Mouse (Mus musculus): ENCODE data around the gene Clock. TPM values are rescaled to one million over a fixed set of nuclear protein-coding genes. Genes with fewer than 3 reads are reported as not detected.

The Clock gene
- 3.6 and 4.1 TPM in 2 replicates for polyA plus RNA-seq (2016; fragmentation: Nextera tagmentation; extraction: Ambion mirVana)

- Histone ChIP-seq H3K27me3 (replicated peaks) (peaks cover 24% of the 10 kb centered on the region), H3K4me1 (peaks cover 23% of the 10 kb centered on the region), H3K36me3 (no peaks in the 10 kb centered on the region), H3K4me3 (peak within 1 kb of the TSS; percentile 80), H3K9ac (peak within 1 kb of the TSS; percentile 89), H3K4me2 (peak within 1 kb of the TSS; percentile 97), H3K9me3 (replicated peaks) (no peaks in the 10 kb centered on the region), H3K27ac (peak within 1 kb of the TSS; percentile 83)
- peak; percentile 79 for ATAC-seq
- under 1% methylated on average over 93 of the region's 104 CpGs for WGBS (ENCODE audit: insufficient replicate concordance)
Measured at GRCm38 (mm10) chr5:76304452-76305341, at the start of gene Clock. Gene Clock, minus strand, starts transcription at chr5:76304792.

DNA sequence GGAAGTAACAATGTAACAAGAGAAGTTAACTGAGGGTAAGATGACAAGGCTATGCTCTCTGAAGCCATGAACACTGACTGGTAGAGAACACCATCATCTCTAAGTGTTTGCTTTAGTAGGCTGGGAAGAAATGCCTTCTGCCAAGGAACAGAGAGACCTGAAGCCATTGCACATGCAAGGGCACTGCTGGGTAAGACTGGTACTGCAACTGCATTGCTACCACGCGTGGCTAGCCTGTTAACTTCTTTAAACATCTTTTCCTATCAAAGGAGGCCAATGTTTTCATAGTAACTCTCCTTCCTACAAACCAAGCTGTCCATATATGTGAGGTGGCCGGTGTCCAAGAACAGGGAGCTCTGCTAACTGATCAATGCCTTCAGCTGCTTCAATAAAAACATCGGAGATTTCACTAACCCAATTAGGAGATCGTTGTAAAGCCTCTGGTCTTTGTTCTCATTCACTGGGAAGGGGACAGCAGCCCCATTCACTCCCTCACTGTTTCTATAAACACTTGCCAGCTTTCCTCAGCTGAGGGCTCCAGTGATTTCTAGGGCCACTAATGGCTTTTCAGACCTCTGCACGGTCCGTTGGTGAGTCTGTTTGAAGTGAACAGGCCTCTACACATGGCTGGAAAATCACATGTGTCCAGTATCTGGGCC is 47.5 kb upstream of the Clock start:
- Histone ChIP-seq H3K27me3 (replicated peaks) (no peaks in the 10 kb centered on the region), H3K4me3 (no peak overlapping the region), H3K4me2 (no peak overlapping the region), H3K27ac (no peak overlapping the region), H3K9me3 (replicated peaks) (no peaks in the 10 kb centered on the region), H3K36me3 (no peaks in the 10 kb centered on the region), H3K4me1 (no peaks in the 10 kb centered on the region), H3K9ac (no peak overlapping the region)
- 60% methylated on average over 7 of the region's 7 CpGs for WGBS (ENCODE audit: insufficient replicate concordance)
- no peak for ATAC-seq

DNA sequence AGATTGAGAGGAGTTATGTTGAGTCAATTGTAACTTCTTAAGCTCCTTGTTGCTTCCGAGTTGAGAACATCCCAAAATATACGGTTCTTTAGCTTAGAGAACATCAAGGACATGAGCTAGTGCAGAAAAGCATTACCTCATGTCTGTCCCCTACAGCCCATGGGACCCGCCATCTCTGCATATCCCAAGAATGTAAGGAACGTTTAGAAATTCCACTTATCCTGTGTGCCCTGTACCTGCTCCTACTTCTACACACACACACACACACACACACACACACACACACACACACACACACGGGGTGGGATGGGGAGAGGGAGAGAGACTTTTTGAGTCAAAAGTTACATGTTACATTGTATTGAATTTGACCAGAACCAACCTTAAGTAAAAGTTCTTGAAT is 46.9 kb upstream of the Clock start:
- no peak for ATAC-seq
- Histone ChIP-seq H3K36me3 (no peaks in the 10 kb centered on the region), H3K9me3 (replicated peaks) (no peaks in the 10 kb centered on the region), H3K4me1 (no peaks in the 10 kb centered on the region), H3K9ac (no peak overlapping the region), H3K27me3 (replicated peaks) (no peaks in the 10 kb centered on the region), H3K4me2 (no peak overlapping the region), H3K4me3 (no peak overlapping the region), H3K27ac (no peak overlapping the region)
- 66% methylated on average over 5 of the region's 5 CpGs for WGBS (ENCODE audit: insufficient replicate concordance)

DNA sequence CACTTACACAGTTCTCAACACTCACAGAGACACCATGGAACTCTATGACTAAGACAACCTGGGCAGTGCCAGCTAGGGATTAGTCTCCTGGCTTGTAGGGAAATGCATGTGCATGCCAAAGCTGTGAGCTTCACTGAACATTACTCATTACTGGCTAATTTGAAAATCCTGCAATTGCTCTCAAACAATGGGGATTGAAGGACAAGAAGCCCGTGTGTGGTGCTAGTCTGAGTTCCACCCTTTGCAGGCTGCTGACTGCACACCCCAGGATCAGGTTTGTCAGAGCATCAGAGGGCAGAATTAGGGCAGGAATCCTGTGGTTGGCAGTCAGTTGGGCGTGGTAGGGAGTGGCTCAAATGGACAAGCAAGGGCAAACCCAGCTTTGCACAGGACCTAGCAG is 41.5 kb upstream of the Clock start:
- no peaks in the 10 kb centered on the region for H3K4me1 ChIP-seq
- no peak overlapping the region for H3K4me2 ChIP-seq
- no peak overlapping the region for H3K9ac ChIP-seq
- WGBS (ENCODE audit: insufficient replicate concordance): 55% methylated on average over 2 of the region's 2 CpGs
- no peaks in the 10 kb centered on the region for H3K36me3 ChIP-seq
- H3K9me3 ChIP-seq (replicated peaks): no peaks in the 10 kb centered on the region
- H3K27ac ChIP-seq: no peak overlapping the region
- no peak overlapping the region for H3K4me3 ChIP-seq
- no peak for ATAC-seq
- H3K27me3 ChIP-seq (replicated peaks): no peaks in the 10 kb centered on the region

DNA sequence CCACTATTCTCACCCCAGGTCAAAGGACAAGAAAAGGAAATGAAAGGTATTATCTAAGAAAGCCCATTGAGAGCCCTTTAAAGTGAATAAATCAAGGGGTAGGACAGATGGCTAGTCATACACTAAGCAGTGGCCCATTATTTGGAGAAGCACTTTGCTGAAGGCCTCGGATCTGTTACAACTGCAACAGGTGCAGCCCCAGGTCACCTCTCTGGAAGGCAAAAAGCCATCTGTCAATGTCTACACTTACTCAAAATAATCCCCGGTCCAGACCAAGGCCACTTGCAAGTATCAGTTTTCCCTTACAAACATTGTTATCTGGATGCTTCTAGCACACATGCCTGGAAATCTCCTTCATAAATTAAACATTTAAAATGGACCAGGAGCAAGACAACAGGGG is 36.3 kb upstream of the Clock start:
- Histone ChIP-seq H3K27ac (no peak overlapping the region), H3K4me3 (no peak overlapping the region), H3K27me3 (replicated peaks) (no peaks in the 10 kb centered on the region), H3K9me3 (replicated peaks) (no peaks in the 10 kb centered on the region), H3K4me1 (no peaks in the 10 kb centered on the region), H3K9ac (no peak overlapping the region), H3K36me3 (no peaks in the 10 kb centered on the region), H3K4me2 (no peak overlapping the region)
- WGBS (ENCODE audit: insufficient replicate concordance): 62% methylated on average over 2 of the region's 2 CpGs
- no peak for ATAC-seq

DNA sequence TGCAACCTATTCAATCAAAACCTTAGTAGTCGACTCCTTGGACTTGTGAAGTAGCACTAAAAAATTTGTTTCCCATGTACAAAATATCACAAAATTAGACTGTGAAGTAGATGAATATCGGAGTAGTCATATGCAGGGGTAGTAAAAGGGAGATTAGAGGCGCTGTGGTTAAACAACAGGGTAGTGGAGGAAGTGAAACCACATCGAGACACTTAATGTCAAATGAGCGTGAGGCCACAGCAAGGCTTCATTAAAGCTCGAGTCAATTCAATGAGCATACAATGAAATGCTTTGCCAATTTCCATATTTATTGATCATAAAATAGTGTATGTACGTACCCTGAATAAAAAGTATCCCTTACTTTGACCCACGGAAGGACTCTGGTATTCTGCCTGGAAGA is 32.5 kb upstream of the Clock start:
- H3K36me3 ChIP-seq: no peaks in the 10 kb centered on the region
- H3K4me2 ChIP-seq: no peak overlapping the region
- H3K9me3 ChIP-seq (replicated peaks): no peaks in the 10 kb centered on the region
- no peak overlapping the region for H3K27ac ChIP-seq
- no peak for ATAC-seq
- no peak overlapping the region for H3K4me3 ChIP-seq
- no peaks in the 10 kb centered on the region for H3K27me3 ChIP-seq (replicated peaks)
- 39% methylated on average over 8 of the region's 8 CpGs for WGBS (ENCODE audit: insufficient replicate concordance)
- no peak overlapping the region for H3K9ac ChIP-seq
- H3K4me1 ChIP-seq: no peaks in the 10 kb centered on the region

GRCm38 (mm10) chr5:76333833-76334232 is 29.2 kb upstream of the Clock start:
- Histone ChIP-seq H3K36me3 (no peaks in the 10 kb centered on the region), H3K27ac (no peak overlapping the region), H3K9ac (no peak overlapping the region), H3K4me3 (no peak overlapping the region), H3K4me2 (no peak overlapping the region), H3K27me3 (replicated peaks) (no peaks in the 10 kb centered on the region), H3K9me3 (replicated peaks) (no peaks in the 10 kb centered on the region), H3K4me1 (no peaks in the 10 kb centered on the region)
- WGBS (ENCODE audit: insufficient replicate concordance): 77% methylated on average over 4 of the region's 4 CpGs
- ATAC-seq: no peak

GRCm38 (mm10) chr5:76330953-76331352 is 26.4 kb upstream of the Clock start, which contains the start of gene Pdcl2:
Gene Pdcl2, minus strand, starts transcription at chr5:76331156.
- Histone ChIP-seq H3K36me3 (no peaks in the 10 kb centered on the region), H3K27ac (no peak within 1 kb of the TSS), H3K4me3 (no peak within 1 kb of the TSS), H3K4me1 (no peaks in the 10 kb centered on the region), H3K9ac (no peak within 1 kb of the TSS), H3K27me3 (replicated peaks) (no peaks in the 10 kb centered on the region), H3K9me3 (replicated peaks) (no peaks in the 10 kb centered on the region), H3K4me2 (no peak within 1 kb of the TSS)
- 80% methylated on average over 7 of the region's 7 CpGs for WGBS (ENCODE audit: insufficient replicate concordance)
- no peak for ATAC-seq

DNA sequence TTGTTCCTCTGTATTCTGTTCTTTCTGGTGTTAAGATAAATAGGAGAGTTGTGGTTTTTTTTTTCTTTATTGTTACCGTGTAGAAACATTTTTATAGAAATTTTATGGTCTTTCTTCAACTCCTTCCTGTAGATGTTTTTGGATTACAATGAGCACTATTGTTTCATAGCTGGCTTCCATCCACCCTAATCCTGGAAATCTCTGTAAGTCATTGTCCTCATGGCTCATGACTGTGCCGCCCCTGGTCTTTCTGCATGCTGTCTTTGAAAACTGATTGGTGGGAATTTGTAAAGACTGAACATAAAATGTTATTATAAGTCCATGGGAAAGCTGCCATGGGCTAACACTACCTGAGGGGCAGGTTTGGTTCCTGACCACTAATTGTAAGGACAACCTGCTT is 22.7 kb upstream of the Clock start:
- Histone ChIP-seq H3K9me3 (replicated peaks) (no peaks in the 10 kb centered on the region), H3K27ac (no peak overlapping the region), H3K36me3 (no peaks in the 10 kb centered on the region), H3K27me3 (replicated peaks) (no peaks in the 10 kb centered on the region), H3K4me3 (no peak overlapping the region), H3K9ac (no peak overlapping the region), H3K4me2 (no peak overlapping the region), H3K4me1 (no peaks in the 10 kb centered on the region)
- no peak for ATAC-seq
- WGBS (ENCODE audit: insufficient replicate concordance): 77% methylated on average over 2 of the region's 2 CpGs

DNA sequence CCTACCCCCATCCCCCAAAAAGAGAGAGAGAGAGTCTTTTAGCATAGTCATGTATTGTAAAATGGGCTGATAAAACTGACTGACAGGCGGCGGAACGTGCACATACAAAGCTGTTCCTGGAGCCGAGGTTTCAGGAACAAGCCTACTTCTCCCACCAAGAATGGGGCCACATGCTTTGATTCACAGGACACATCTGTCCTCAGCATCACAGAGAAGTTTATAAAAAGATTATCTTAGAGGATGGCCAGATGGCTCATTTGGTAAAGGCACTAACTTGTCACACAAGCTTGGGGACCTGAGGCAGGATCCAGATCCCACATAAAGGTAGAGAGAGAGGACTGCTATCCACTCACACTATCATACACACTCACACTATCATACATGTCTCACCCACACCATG is 20.5 kb upstream of the Clock start:
- Histone ChIP-seq H3K27ac (no peak overlapping the region), H3K4me2 (no peak overlapping the region), H3K9me3 (replicated peaks) (no peaks in the 10 kb centered on the region), H3K4me1 (no peaks in the 10 kb centered on the region), H3K9ac (no peak overlapping the region), H3K4me3 (no peak overlapping the region), H3K27me3 (replicated peaks) (no peaks in the 10 kb centered on the region), H3K36me3 (no peaks in the 10 kb centered on the region)
- ATAC-seq: no peak
- 68% methylated on average over 4 of the region's 4 CpGs for WGBS (ENCODE audit: insufficient replicate concordance)

DNA sequence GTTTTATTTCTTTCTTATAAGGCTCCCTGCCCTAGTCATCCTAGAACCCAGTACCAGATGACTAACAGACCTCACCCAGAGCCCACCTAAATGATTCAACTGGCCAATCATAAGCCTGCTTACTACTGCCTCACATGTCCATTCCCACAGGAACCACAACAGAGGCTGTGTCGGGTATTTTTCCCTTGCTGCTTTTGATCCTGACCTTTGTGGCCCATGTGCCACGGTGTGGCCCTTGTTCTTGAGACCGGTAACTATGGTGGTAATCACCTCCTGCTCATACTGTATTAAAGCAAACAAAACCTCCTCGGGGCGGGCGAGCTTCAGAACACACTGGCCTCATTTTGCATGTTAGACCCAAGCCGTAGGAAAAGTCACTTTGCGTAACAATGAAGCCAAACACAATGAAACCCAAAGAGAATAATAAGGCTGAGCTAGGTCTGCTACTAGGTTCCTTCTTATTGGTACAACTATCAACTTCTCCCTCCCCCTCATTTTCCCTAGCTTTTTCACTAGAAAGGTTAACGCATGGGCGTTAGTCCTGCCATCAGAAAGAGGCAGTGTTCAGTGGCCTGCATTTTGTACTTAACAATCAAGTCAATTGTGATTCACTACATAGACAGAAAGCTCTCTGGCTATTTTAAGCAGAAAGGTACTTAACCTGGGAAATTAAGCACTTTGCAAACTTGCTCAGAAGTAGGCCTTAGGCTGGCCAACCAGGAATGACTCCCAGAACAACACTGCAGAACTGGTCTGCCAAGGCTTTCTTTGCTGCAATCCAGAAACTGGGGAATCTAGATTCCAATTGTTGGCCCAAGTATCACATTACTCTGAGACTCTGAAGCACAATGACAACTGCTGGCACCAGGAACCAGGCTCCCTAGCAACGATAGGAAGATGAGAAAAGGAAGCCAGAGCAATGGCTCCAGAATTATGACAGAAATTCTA is 16.9 kb upstream of the Clock start:
- ATAC-seq: no peak
- Histone ChIP-seq H3K9me3 (replicated peaks) (no peaks in the 10 kb centered on the region), H3K27ac (no peak overlapping the region), H3K4me3 (no peak overlapping the region), H3K4me2 (no peak overlapping the region), H3K27me3 (replicated peaks) (no peaks in the 10 kb centered on the region), H3K9ac (no peak overlapping the region), H3K36me3 (no peaks in the 10 kb centered on the region), H3K4me1 (no peaks in the 10 kb centered on the region)
- WGBS (ENCODE audit: insufficient replicate concordance): 67% methylated on average over 11 of the region's 11 CpGs
